Mouse (Mus musculus) forebrain, embryonic 14.5 days (tissue): Measurements from ENCODE around the gene Smc1b. TPM values are rescaled to one million over a fixed set of nuclear protein-coding genes. Genes with fewer than 3 reads are reported as not detected.
"Not testable (repeated sequence)": the region's sequence is repeated elsewhere in the genome, so short reads cannot be mapped to it uniquely, and the experiment has no call there.

Source experiments
- ATAC-seq: fragments of 200-750 bp; cut with Nextera tagmentation; 2 replicates; pipeline ENCODE4 v1.8.0; 2017; ENCODE audit warnings: mild to moderate bottlenecking, moderate library complexity
- DNase-seq: peaks from one replicate; pipeline ENCODE4 v3.0.0-alpha.2; 2015; ENCODE audit warnings: low spot score
- H3K27ac ChIP-seq: fragments of 300-500 bp; sonication (generic); 2 replicates; pipeline ENCODE4 v1.5.1; 2014; ENCODE audit warnings: low read depth, mild to moderate bottlenecking, control low read depth, low read length, moderate library complexity
- H3K27me3 ChIP-seq: fragments of 300-500 bp; sonication (generic); replicated peaks from 2 replicates; pipeline ENCODE4 v1.6.1; 2014; ENCODE audit warnings: low read length, control low read depth, mixed read lengths; ENCODE audit not compliant: control insufficient read depth, insufficient read depth
- H3K36me3 ChIP-seq: fragments of 300-500 bp; sonication (generic); 2 replicates; pipeline ENCODE4 v1.6.1; 2014; ENCODE audit warnings: low read length, control low read depth; ENCODE audit not compliant: control insufficient read depth, insufficient read depth
- H3K4me1 ChIP-seq: fragments of 300-500 bp; sonication (generic); 2 replicates; pipeline ENCODE4 v1.6.1; 2014; ENCODE audit warnings: antibody characterized with exemption, low read length, control low read depth; ENCODE audit not compliant: control insufficient read depth, insufficient read depth
- H3K4me2 ChIP-seq: fragments of 300-500 bp; sonication (generic); 2 replicates; pipeline ENCODE4 v1.6.1; 2014; ENCODE audit warnings: mild to moderate bottlenecking, control low read depth, low read length
- H3K4me3 ChIP-seq: fragments of 300-500 bp; sonication (generic); 2 replicates; pipeline ENCODE4 v1.5.1; 2014; ENCODE audit warnings: low read depth, low read length, control low read depth
- H3K9ac ChIP-seq: fragments of 300-500 bp; sonication (generic); 2 replicates; pipeline ENCODE4 v1.6.1; 2014; ENCODE audit warnings: mild to moderate bottlenecking, low read length, control low read depth, moderate library complexity
- H3K9me3 ChIP-seq: fragments of 300-500 bp; sonication (generic); replicated peaks from 2 replicates; pipeline ENCODE4 v1.6.1; 2016; ENCODE audit warnings: low read length, control low read depth, mixed read lengths; ENCODE audit not compliant: control insufficient read depth
- WGBS: fragments of 180-500 bp; shearing (Covaris S2); extraction: QIAGEN DNeasy Blood & Tissue Kit; methylation state at CpG from one replicate; pipeline ENCODE4 v1.1.7; 2014; 5-methylcytosine and 5-hydroxymethylcytosine counted together
- polyA plus RNA-seq: library from polyadenylated mRNA; unstranded; fragments of >200 nt; fragmentation: Nextera tagmentation; extraction: Ambion mirVana; gene quantifications from 2 replicates; pipeline ENCODE4 v1.2.1, GENCODE M21; 2014

Smc1b gene
- polyA plus RNA-seq, 1 experiment from 2014 or later: 0.09 TPM

- ATAC-seq (peak; percentile 85), DNase-seq (peak; percentile 93)
- H3K9ac ChIP-seq: peak overlapping the region; percentile 17; the same call in 1 of the 2 replicates
- peak overlapping the region; percentile 20; the same call in 1 of the 2 replicates for H3K4me2 ChIP-seq
- no peaks in the 10 kb centered on the region for H3K9me3 ChIP-seq
- no peak overlapping the region for H3K4me3 ChIP-seq
- peaks cover 23% of the 10 kb centered on the region for H3K4me1 ChIP-seq
- peak overlapping the region; percentile 31; the same call in 1 of the 2 replicates for H3K27ac ChIP-seq
- peaks cover 10% of the 10 kb centered on the region for H3K36me3 ChIP-seq
- H3K27me3 ChIP-seq: no peaks in the 10 kb centered on the region
- 2% methylated on average over 4 of the region's 4 CpGs for WGBS
Observed at GRCm38 (mm10) chr15:85042361-85042954, 89.3 kb downstream of the Smc1b start.

DNA sequence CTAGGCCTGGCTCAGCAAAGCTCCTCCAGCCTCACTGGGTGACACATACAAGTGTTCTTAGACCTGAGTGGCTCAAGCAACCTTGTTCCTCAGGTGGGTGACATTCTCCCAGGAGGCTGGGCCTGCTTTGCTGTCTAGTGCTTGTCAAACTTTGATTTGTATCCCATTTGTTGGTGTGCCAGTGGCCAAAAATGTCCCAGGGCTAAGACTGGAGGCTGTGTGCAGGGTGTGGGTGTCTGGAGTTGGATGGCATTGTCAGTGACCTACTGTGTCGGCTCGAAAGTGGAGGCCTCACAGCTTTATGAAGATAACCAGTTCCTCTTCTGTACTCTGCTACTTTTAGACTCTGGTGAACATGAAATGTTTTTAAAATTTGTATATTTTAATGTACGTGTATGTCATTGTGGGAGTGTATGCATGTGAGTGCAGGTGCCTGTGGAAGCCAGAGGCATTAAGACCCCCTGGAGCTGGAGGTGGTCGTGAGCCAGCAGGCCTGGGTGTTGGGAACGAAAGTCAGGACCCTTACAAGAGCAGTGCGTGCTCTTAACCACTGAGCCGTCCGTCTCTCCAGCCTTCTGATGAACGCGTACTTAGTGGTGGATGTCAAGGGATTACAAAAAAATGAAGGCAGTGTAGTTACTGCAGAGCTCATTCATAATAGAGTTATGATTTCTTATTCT lies 90.1 kb downstream of the Smc1b start:
- ATAC-seq: no peak
- Histone ChIP-seq H3K4me1 (peaks cover 25% of the 10 kb centered on the region), H3K27me3 (no peaks in the 10 kb centered on the region), H3K9ac (no peak overlapping the region), H3K36me3 (peaks cover 9% of the 10 kb centered on the region), H3K4me2 (peak overlapping the region; percentile 20; the same call in 1 of the 2 replicates), H3K27ac (peak overlapping the region; percentile 52; the same call in 1 of the 2 replicates), H3K4me3 (no peak overlapping the region), H3K9me3 (no peaks in the 10 kb centered on the region)
- WGBS: 73% methylated on average over 10 of the region's 10 CpGs
- no peak for DNase-seq

GRCm38 (mm10) chr15:85037343-85037690 lies 94.4 kb downstream of the Smc1b start:
- H3K9ac ChIP-seq: peak overlapping the region; percentile 82
- ATAC-seq (no peak), DNase-seq (no peak)
- 5% methylated on average over 8 of the region's 8 CpGs for WGBS
- peaks cover 16% of the 10 kb centered on the region for H3K4me1 ChIP-seq
- peak overlapping the region; percentile 62 for H3K4me3 ChIP-seq
- peak overlapping the region; percentile 89 for H3K4me2 ChIP-seq
- H3K27ac ChIP-seq: no peak overlapping the region
- no peaks in the 10 kb centered on the region for H3K36me3 ChIP-seq
- 0 out of 2 replicates have a peak, but pooled peaks cover 4% of the 10 kb centered on the region for H3K27me3 ChIP-seq
- H3K9me3 ChIP-seq: no peaks in the 10 kb centered on the region

GRCm38 (mm10) chr15:85036566-85037342 lies 95.0 kb downstream of the Smc1b start:
- WGBS: under 1% methylated on average over 73 of the region's 75 CpGs
- peak; percentile 95 for ATAC-seq
- H3K27ac ChIP-seq: peak overlapping the region; percentile 27; the same call in 1 of the 2 replicates
- peak; percentile 97 for DNase-seq
- H3K9me3 ChIP-seq: no peaks in the 10 kb centered on the region
- peaks cover 10% of the 10 kb centered on the region for H3K4me1 ChIP-seq
- peak overlapping the region; percentile 89 for H3K4me2 ChIP-seq
- H3K4me3 ChIP-seq: peak overlapping the region; percentile 62
- H3K9ac ChIP-seq: peak overlapping the region; percentile 82
- no peaks in the 10 kb centered on the region for H3K36me3 ChIP-seq
- 0 out of 2 replicates have a peak, but pooled peaks cover 4% of the 10 kb centered on the region for H3K27me3 ChIP-seq

DNA sequence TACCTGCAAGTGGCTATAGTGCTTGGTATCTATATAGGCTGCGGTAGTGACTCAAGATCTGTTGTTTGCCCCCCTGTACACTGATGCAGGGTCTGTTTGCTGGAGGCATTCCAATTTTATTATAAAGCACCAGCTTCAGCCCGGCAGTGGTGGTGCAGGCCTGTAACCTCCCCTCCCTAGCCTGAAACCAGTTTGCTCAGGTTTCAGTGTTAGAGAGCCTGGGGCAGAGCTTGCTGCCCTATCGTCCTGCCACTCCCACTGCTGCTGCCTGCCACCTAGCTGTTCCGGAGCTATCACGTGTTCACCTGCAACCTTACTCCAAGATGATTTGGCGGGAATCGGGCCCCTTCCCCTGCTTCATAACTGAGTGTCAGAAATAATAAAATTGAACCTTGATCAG lies 97.8 kb downstream of the Smc1b start:
- not testable (repeated sequence) for H3K36me3 ChIP-seq, H3K9me3 ChIP-seq, DNase-seq, H3K4me3 ChIP-seq, H3K27ac ChIP-seq, H3K9ac ChIP-seq, H3K4me2 ChIP-seq, ATAC-seq, H3K27me3 ChIP-seq
- WGBS: 59% methylated on average over 7 of the region's 7 CpGs
- H3K4me1 ChIP-seq: peaks cover 10% of the 10 kb centered on the region

- Histone ChIP-seq H3K4me1 (peaks cover 4% of the 10 kb centered on the region; the same call in 1 of the 2 replicates), H3K27me3 (0 out of 2 replicates have a peak, but pooled peaks cover 4% of the 10 kb centered on the region), H3K4me3 (no peak overlapping the region), H3K36me3 (no peaks in the 10 kb centered on the region), H3K9me3 (no peaks in the 10 kb centered on the region), H3K9ac (no peak overlapping the region), H3K27ac (no peak overlapping the region), H3K4me2 (no peak overlapping the region)
- DNase-seq (peak; percentile 37), ATAC-seq (no peak)
- whole genome bisulfite sequencing: 58% methylated on average over 3 of the region's 3 CpGs
Observed at GRCm38 (mm10) chr15:85031866-85032265, 99.9 kb downstream of the Smc1b start.

GRCm38 (mm10) chr15:85030643-85031042 lies 101.1 kb downstream of the Smc1b start:
- not testable (repeated sequence) for H3K9ac ChIP-seq, H3K4me2 ChIP-seq, DNase-seq, H3K4me1 ChIP-seq, ATAC-seq, H3K36me3 ChIP-seq, H3K27ac ChIP-seq, H3K4me3 ChIP-seq, H3K9me3 ChIP-seq, H3K27me3 ChIP-seq
- WGBS: 86% methylated on average over 1 of the region's 1 CpGs

DNA sequence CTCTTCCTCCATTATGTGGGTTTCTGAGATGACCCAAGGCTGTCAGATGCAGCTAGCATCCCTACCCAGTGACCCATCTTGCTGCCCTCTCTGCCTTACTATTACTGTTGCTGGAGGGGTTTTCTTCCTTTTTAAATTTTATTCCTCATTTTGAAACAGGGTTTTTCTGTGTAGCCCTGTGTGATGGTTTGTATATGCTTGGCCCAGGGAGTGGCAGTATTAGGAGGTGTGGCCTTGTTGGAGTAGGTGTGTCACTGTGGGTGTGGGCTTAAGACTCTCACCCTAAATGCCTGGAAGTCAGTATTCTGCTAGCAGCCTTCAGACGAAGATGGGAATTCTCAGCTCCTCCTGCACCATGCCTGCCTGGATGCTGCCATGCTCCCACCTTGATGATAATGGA lies 103.1 kb downstream of the Smc1b start, which contains the start of gene Fam118a:
Fam118a (plus strand) TSS at position 301 of the 400 bp plus-strand sequence.
- not testable (repeated sequence) for DNase-seq, H3K4me1 ChIP-seq, H3K27me3 ChIP-seq, H3K9me3 ChIP-seq, H3K36me3 ChIP-seq, H3K9ac ChIP-seq, H3K4me3 ChIP-seq, ATAC-seq, H3K27ac ChIP-seq, H3K4me2 ChIP-seq
- WGBS: 57% methylated on average over 1 of the region's 1 CpGs
